Mouse (Mus musculus): ENCODE results near the gene Gm5346.
"Not testable (repeated sequence)": the region's sequence is repeated elsewhere in the genome, so short reads cannot be mapped to it uniquely, and the experiment has no call there.

Gene Gm5346

DNA sequence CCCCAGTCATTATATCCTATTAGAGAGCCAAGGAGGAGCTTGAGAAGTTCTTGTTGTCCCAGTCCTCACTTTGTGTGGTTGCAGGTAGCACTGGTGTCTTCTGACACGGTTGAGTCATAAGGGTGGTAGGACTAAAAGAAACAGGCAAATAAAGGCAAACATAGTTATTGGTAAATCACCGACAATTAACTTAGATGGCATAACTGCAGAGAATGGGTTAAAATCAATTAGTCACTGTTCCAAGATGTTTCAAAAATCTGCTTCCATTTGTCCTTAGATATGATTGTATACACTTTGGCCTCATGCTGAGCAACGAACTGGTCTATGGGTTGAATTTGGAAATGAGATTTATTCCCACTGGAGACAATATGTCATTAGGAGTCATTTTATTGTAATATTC lies at the start of gene Gm5346:
Gene Gm5346 (minus strand): TSS at position 101 of the 400 bp plus-strand sequence.
- DNase-seq, result no peak

GRCm38 (mm10) chr8:43616046-43616445 lies 11.0 kb downstream of the Gm5346 start:
- DNase-seq, result no peak

DNA sequence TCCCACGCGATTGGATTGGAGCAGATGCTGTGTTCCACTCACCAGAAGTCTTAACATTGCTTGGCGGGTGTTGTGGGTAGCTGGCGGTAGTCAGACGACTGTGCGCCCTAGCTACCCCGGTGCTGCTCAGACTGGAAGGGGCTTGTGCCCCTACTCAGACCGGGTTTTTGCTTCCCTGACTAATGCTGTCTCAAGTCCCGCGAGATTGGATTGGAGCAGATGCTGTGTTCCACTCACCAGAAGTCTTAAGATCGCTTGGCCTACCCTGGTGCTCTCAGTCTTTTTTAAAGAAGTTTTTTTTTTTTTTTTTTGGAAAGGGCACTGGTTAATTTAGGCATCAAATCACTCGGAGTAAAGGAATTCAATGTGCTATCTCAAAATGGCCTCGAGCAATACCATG lies 23.4 kb downstream of the Gm5346 start:
- not testable (repeated sequence) for DNase-seq

DNA sequence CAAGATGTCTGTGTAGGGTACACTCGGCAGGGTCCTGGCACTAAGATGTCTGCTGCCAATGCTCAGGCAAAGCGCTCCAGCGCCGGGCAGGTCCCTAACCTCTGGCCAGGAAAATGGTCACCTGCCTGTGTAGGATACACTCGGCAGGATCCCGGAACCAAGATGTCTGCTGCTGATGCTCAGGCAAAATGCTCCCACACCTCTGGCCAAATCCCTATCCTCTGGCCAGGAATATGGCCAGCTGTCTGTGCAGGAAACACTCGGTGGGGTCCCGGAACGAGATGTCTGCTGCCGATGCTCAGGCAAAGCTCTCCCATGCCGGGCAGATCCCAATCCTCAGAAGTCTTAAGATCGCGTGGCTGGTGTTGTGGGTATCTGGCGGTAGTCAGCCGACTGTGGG lies 23.9 kb downstream of the Gm5346 start:
- DNase-seq, result not testable (repeated sequence)

- DNase-seq, result not testable (repeated sequence)
These were observed 50.5 kb downstream of the Gm5346 start, which contains the start of gene Adam26a for GRCm38 (mm10) chr8:43576607-43577006. Gene Adam26a, minus strand, starts transcription at chr8:43576707.
